Mouse (Mus musculus) midbrain, postnatal 0 days (tissue): ENCODE results near the gene Pga5. TPM values are rescaled to one million over a fixed set of nuclear protein-coding genes. Genes with fewer than 3 reads are reported as not detected.

Source experiments
- ATAC-seq: fragments of 200-750 bp; cut with Nextera tagmentation; 2 replicates; pipeline ENCODE4 v1.8.0; 2017; ENCODE audit warnings: moderate number of reproducible peaks, mild to moderate bottlenecking, moderate TSS enrichment, moderate library complexity; ENCODE audit not compliant: low FRiP score
- DNase-seq: peaks from one replicate; pipeline ENCODE4 v3.0.0-alpha.2; 2015; ENCODE audit warnings: low spot score
- H3K27ac ChIP-seq: fragments of 300-500 bp; sonication (generic); 2 replicates; pipeline ENCODE4 v1.5.1; 2014; ENCODE audit warnings: low read depth, mild to moderate bottlenecking, low read length, mixed read lengths
- H3K27me3 ChIP-seq: fragments of 300-500 bp; sonication (generic); 2 replicates; pipeline ENCODE4 v1.6.1; 2014; ENCODE audit warnings: low read length, control low read depth, mixed read lengths; ENCODE audit not compliant: insufficient read depth
- H3K36me3 ChIP-seq: fragments of 300-500 bp; sonication (generic); 2 replicates; pipeline ENCODE4 v1.6.1; 2014; ENCODE audit warnings: low read length, control low read depth, mixed read lengths; ENCODE audit not compliant: insufficient read depth
- H3K4me1 ChIP-seq: fragments of 300-500 bp; sonication (generic); 2 replicates; pipeline ENCODE4 v1.6.1; 2014; ENCODE audit warnings: mild to moderate bottlenecking, control low read depth, antibody characterized with exemption, low read length, mixed read lengths; ENCODE audit not compliant: insufficient read depth
- H3K4me2 ChIP-seq: fragments of 300-500 bp; sonication (generic); 2 replicates; pipeline ENCODE4 v1.6.1; 2014; ENCODE audit warnings: low read depth, mild to moderate bottlenecking, low read length, mixed read lengths; ENCODE audit not compliant: poor library complexity, severe bottlenecking
- H3K4me3 ChIP-seq: fragments of 300-500 bp; sonication (generic); 2 replicates; pipeline ENCODE4 v1.5.1; 2014; ENCODE audit warnings: low read depth, mild to moderate bottlenecking, low read length, moderate library complexity
- H3K9ac ChIP-seq: fragments of 300-500 bp; sonication (generic); replicated peaks from 2 replicates; pipeline ENCODE4 v1.6.1; 2014; ENCODE audit warnings: mild to moderate bottlenecking, low read length, moderate library complexity, mixed read lengths; ENCODE audit not compliant: poor library complexity, severe bottlenecking
- H3K9me3 ChIP-seq: fragments of 300-500 bp; sonication (generic); 2 replicates; pipeline ENCODE4 v1.6.1; 2016; ENCODE audit warnings: low read length, control low read depth
- CTCF ChIP-seq: IDR thresholded peaks from 2 replicates; pipeline ENCODE4 v1.5.1; 2016; ENCODE audit warnings: antibody characterized with exemption, mild to moderate bottlenecking
- WGBS: fragments of 180-500 bp; shearing (Covaris S2); extraction: QIAGEN DNeasy Blood & Tissue Kit; methylation state at CpG from one replicate; pipeline ENCODE4 v1.1.7; 2014; 5-methylcytosine and 5-hydroxymethylcytosine counted together
- polyA plus RNA-seq: library from polyadenylated mRNA; unstranded; fragments of >200 nt; fragmentation: Nextera tagmentation; extraction: Ambion mirVana; gene quantifications from 2 replicates; pipeline ENCODE4 v1.2.1, GENCODE M21; 2015
- total RNA-seq: library from RNA; depleted of rRNA; stranded (reverse); fragments of >200 nt; gene quantifications from 2 replicates; pipeline ENCODE4 v1.2.3, GENCODE M21; 2014

Pga5 gene
- total and polyA plus RNA-seq, 2 experiments from 2014 or later = not detected

DNA sequence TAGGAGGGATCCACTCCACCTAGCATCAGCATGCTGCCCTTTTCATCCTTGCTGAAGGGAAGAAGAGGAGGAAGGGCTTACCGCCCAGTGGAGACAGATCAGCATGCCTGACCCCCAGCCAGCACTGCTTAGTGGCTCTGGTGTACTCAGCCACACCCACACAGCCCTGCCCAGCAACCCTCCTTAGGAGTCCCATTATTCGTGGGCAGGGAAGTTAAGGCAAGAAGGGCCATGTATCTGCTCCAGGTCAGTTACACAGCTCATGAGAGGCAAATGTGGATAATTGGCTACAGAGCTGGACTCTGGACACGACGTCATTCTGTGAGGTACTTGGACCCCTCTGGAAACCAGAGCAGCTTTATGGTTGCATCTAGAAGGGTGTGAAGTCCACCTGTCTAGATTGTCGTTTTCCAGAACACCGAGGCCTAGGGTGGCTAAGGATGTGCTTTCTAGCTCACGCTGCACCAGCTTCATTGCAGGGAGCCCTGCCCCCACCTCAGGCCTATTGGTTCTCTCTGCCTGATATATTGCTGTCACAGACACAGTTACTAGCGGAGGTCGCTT lies 5.9 kb downstream of the Pga5 start:
- no peak overlapping the region for H3K27ac ChIP-seq
- DNase-seq (no peak), ATAC-seq (no peak)
- no peaks in the 10 kb centered on the region for H3K36me3 ChIP-seq
- WGBS = 75% methylated on average over 9 of the region's 9 CpGs
- no peaks in the 10 kb centered on the region for H3K27me3 ChIP-seq
- no peak overlapping the region for H3K9ac ChIP-seq
- no peaks in the 10 kb centered on the region for H3K9me3 ChIP-seq
- H3K4me3 ChIP-seq = no peak overlapping the region
- H3K4me2 ChIP-seq = no peak overlapping the region
- H3K4me1 ChIP-seq = no peaks in the 10 kb centered on the region
- no peak for TF ChIP-seq CTCF

GRCm38 (mm10) chr19:10671319-10671718 lies 6.6 kb downstream of the Pga5 start:
- Histone ChIP-seq H3K4me3 (no peak overlapping the region), H3K9me3 (no peaks in the 10 kb centered on the region), H3K36me3 (no peaks in the 10 kb centered on the region), H3K4me2 (no peak overlapping the region), H3K4me1 (no peaks in the 10 kb centered on the region), H3K9ac (no peak overlapping the region), H3K27me3 (no peaks in the 10 kb centered on the region), H3K27ac (no peak overlapping the region)
- DNase-seq (no peak), ATAC-seq (no peak)
- WGBS = 77% methylated on average over 4 of the region's 4 CpGs
- TF ChIP-seq CTCF = no peak

DNA sequence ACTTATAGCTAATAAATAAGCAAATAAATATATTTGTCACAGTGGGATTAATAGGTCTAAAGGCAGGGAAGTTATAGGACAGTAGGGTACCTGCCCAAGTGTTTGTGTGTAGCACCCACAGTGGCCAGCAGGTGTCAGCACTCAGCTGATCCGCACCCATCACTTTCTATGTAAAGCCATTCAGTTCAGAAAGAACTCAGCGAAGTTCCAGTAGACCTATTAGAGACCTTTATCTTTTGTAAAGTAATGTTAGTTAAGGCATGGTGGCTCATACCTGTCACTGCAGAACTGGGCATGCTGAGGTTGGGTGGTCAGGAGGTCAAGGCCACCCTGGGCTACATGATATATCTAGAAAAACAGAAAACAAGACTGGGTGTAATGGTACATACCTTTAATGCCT lies 12.4 kb downstream of the Pga5 start:
- H3K27ac ChIP-seq = no peak overlapping the region
- no peaks in the 10 kb centered on the region for H3K27me3 ChIP-seq
- H3K9me3 ChIP-seq = no peaks in the 10 kb centered on the region
- ATAC-seq (peak; percentile 74), DNase-seq (peak; percentile 68)
- peak; percentile 93 for TF ChIP-seq CTCF
- no peaks in the 10 kb centered on the region for H3K4me1 ChIP-seq
- no peaks in the 10 kb centered on the region for H3K36me3 ChIP-seq
- no peak overlapping the region for H3K9ac ChIP-seq
- no peak overlapping the region for H3K4me2 ChIP-seq
- no peak overlapping the region for H3K4me3 ChIP-seq
- WGBS = 5% methylated on average over 2 of the region's 2 CpGs

DNA sequence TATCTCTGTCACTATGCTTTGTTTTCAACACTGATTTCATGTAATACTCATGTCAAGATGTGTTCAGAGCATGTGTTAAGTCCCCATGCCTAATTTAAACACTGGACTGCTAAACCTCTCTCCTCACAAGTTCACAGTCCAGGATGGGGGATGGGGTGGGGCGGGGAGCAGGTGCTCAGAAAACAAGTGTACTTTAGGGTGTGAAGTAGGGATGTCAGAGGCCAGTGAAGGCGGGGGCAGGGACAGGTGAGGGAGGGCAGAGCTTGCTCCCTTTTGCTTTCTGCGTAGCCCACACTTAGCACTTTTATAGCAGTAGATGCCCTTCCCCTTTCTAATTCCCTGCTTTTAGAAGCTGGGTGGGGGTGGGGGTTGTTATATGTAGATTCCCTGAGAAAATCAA lies 12.8 kb downstream of the Pga5 start:
- no peaks in the 10 kb centered on the region for H3K36me3 ChIP-seq
- no peak overlapping the region for H3K27ac ChIP-seq
- WGBS = 67% methylated on average over 3 of the region's 3 CpGs
- no peak for DNase-seq
- no peak overlapping the region for H3K4me3 ChIP-seq
- no peak overlapping the region for H3K9ac ChIP-seq
- ATAC-seq = peak; percentile 47; the same call in 1 of the 2 replicates
- H3K9me3 ChIP-seq = no peaks in the 10 kb centered on the region
- no peaks in the 10 kb centered on the region for H3K27me3 ChIP-seq
- no peaks in the 10 kb centered on the region for H3K4me1 ChIP-seq
- no peak overlapping the region for H3K4me2 ChIP-seq
- TF ChIP-seq CTCF = no peak

- TF ChIP-seq CTCF = no peak
- Histone ChIP-seq H3K4me1 (no peaks in the 10 kb centered on the region), H3K9me3 (no peaks in the 10 kb centered on the region), H3K36me3 (no peaks in the 10 kb centered on the region), H3K4me2 (no peak overlapping the region), H3K27me3 (no peaks in the 10 kb centered on the region), H3K27ac (no peak overlapping the region), H3K4me3 (no peak overlapping the region), H3K9ac (no peak overlapping the region)
- DNase-seq (no peak), ATAC-seq (no peak)
- WGBS = 86% methylated on average over 3 of the region's 3 CpGs
Measured at GRCm38 (mm10) chr19:10662665-10663064, 15.2 kb downstream of the Pga5 start.

DNA sequence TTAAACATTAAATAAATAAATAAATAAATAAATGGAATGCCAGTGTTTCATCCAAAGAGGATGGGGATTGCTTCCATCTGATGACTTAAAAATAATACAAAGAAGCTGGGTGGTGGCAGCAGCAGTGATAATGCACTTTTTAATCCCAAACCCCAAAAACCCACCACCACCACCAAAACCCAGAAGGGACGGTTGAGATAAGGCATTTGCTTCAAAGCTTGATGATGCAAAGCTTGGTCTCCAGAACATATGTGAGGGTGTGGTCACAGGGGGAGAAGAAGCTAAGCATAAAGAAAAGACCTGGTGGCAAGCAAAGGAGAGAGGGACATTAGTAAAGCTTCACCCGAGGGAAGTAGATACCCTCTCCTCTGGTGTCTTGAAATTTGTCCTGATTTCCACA lies 16.0 kb downstream of the Pga5 start:
- H3K36me3 ChIP-seq = no peaks in the 10 kb centered on the region
- WGBS = 87% methylated on average over 2 of the region's 2 CpGs
- H3K4me2 ChIP-seq = no peak overlapping the region
- H3K27me3 ChIP-seq = no peaks in the 10 kb centered on the region
- no peak for DNase-seq
- no peak for TF ChIP-seq CTCF
- no peaks in the 10 kb centered on the region for H3K9me3 ChIP-seq
- no peak overlapping the region for H3K9ac ChIP-seq
- H3K4me1 ChIP-seq = no peaks in the 10 kb centered on the region
- H3K4me3 ChIP-seq = no peak overlapping the region
- ATAC-seq = no peak
- H3K27ac ChIP-seq = no peak overlapping the region
